Comparison of ENCODE assay signal across 8 mouse cellular contexts in genomic region chr14:31215157-31216002, GRCm38 (mm10). TPM values are rescaled to one million over a fixed set of nuclear protein-coding genes. Genes with fewer than 3 reads are reported as not detected.
DNase-seq lines count a peak whose midpoint lies in the region; ATAC-seq and TF ChIP-seq lines count a peak whose summit lies in the region.

No protein-coding gene starts in this region.

- H3K36me3 ChIP-seq in forebrain, embryonic 12.5 days (replicated peaks) = no peaks in the 10 kb centered on the region
- H3K36me3 ChIP-seq in hindbrain, embryonic 12.5 days = no peaks in the 10 kb centered on the region
- H3K36me3 ChIP-seq in small intestine, adult 2 months (ENCODE audit: control insufficient read depth, insufficient read depth, low read length) = no peaks in the 10 kb centered on the region

- H3K9me3 ChIP-seq in forebrain, embryonic 12.5 days = no peaks in the 10 kb centered on the region
- no peaks in the 10 kb centered on the region for H3K9me3 ChIP-seq in hindbrain, embryonic 12.5 days (replicated peaks)

- H3K4me3 ChIP-seq in forebrain, embryonic 12.5 days (replicated peaks) = no peak overlapping the region
- no peak overlapping the region for H3K4me3 ChIP-seq in hindbrain, embryonic 12.5 days
- no peak overlapping the region for H3K4me3 ChIP-seq in left cerebral cortex, adult 2 months
- no peak overlapping the region for H3K4me3 ChIP-seq in small intestine, adult 2 months (ENCODE audit: low read depth, low read length)

- 0 out of 2 replicates have a peak overlapping the region, but pooled peaks have one; percentile 19 for H3K27ac ChIP-seq in forebrain, embryonic 12.5 days
- no peak overlapping the region for H3K27ac ChIP-seq in hindbrain, embryonic 12.5 days
- no peak overlapping the region for H3K27ac ChIP-seq in left cerebral cortex, adult 2 months
- H3K27ac ChIP-seq in small intestine, adult 2 months (ENCODE audit: insufficient read depth, low read depth, low read length) = no peak overlapping the region

- DNase-seq in adrenal gland, adult 18-20 months (ENCODE audit: low spot score in 2 of 2) = peak; percentile 51 to 61
- DNase-seq in adrenal gland, adult 8-10 months = no peak
- peak; percentile 52 to 53 for DNase-seq in left cerebral cortex, adult 2 months (ENCODE audit: extremely low spot score in 1 of 2, low spot score in 2 of 2)

- H3K4me2 ChIP-seq in forebrain, embryonic 12.5 days = peak overlapping the region; percentile 6; the same call in 1 of the 2 replicates
- H3K4me2 ChIP-seq in hindbrain, embryonic 12.5 days (replicated peaks) = no peak overlapping the region

- H3K9ac ChIP-seq in forebrain, embryonic 12.5 days = no peak overlapping the region
- 0 out of 2 replicates have a peak overlapping the region, but pooled peaks have one; percentile 8 for H3K9ac ChIP-seq in hindbrain, embryonic 12.5 days

- TF ChIP-seq CTCF in left cerebral cortex, adult 2 months (IDR thresholded peaks at IDR 0.05) = peak; percentile 80
- peak; percentile 79; the same call in 1 of the 2 replicates for TF ChIP-seq CTCF in small intestine, adult 2 months (IDR thresholded peaks at IDR 0.05; ENCODE audit: extremely low read depth, insufficient read length, insufficient replicate concordance, low read depth, low read length)

- WGBS in forebrain, embryonic 12.5 days = 33% methylated on average over 15 of the region's 15 CpGs
- WGBS in hindbrain, embryonic 12.5 days = 33% methylated on average over 15 of the region's 15 CpGs
- WGBS in small intestine, adult 2 months = 30% methylated on average over 15 of the region's 15 CpGs

- H3K27me3 ChIP-seq in forebrain, embryonic 12.5 days = peaks cover 13% of the 10 kb centered on the region
- H3K27me3 ChIP-seq in hindbrain, embryonic 12.5 days = peaks cover 7% of the 10 kb centered on the region
- H3K27me3 ChIP-seq in small intestine, adult 2 months (ENCODE audit: control insufficient read depth, insufficient read depth, low read length) = no peaks in the 10 kb centered on the region

- ATAC-seq in cerebellum, adult (ENCODE audit: insufficient number of reproducible peaks, low FRiP score, low TSS enrichment) = peak; percentile 42; the same call in 1 of the 2 replicates
- ATAC-seq in forebrain, embryonic 12.5 days (ENCODE audit: low FRiP score) = peak; percentile 53
- ATAC-seq in hindbrain, embryonic 12.5 days (ENCODE audit: low FRiP score) = peak; percentile 62
- peak; percentile 82 for ATAC-seq in megakaryocyte progenitor cell, adult 5-6 weeks (replicated peaks; ENCODE audit: poor library complexity)

- TF ChIP-seq POLR2A in small intestine, adult 2 months (IDR thresholded peaks at IDR 0.05; ENCODE audit: low read depth, low read length) = no peak

- H3K4me1 ChIP-seq in forebrain, embryonic 12.5 days = peaks cover 15% of the 10 kb centered on the region
- peaks cover 21% of the 10 kb centered on the region for H3K4me1 ChIP-seq in hindbrain, embryonic 12.5 days
- peaks cover 5% of the 10 kb centered on the region for H3K4me1 ChIP-seq in small intestine, adult 2 months (ENCODE audit: control insufficient read depth, insufficient read depth, insufficient read length, low read length)

- intact Hi-C loops in left cerebral cortex, adult 2 months (cut with DNase I) = loop anchor here (1.0 kb wide), 1 partner anchor 19 kb away; no protein-coding TSS in a partner anchor

RNA-seq across cellular contexts. Expression of gene Nisch, which starts 1.4 kb away (rescaled TPM):
- 100 to 1,000 TPM; 257 to 319 TPM for total RNA-seq in adrenal gland, adult 18-20 months (2021)
- 100 to 1,000 TPM; 331 to 526 (median 414) TPM for total RNA-seq in adrenal gland, adult 8-10 months (2022)
- 439 and 446 TPM in 2 replicates for polyA plus RNA-seq in forebrain, embryonic 12.5 days (2016; fragmentation: Nextera tagmentation; extraction: Ambion mirVana)
- 464 and 474 TPM in 2 replicates for polyA plus RNA-seq in hindbrain, embryonic 12.5 days (2016; fragmentation: Nextera tagmentation; extraction: Ambion mirVana)
- total RNA-seq in left cerebral cortex, adult 2 months (2021) = 100 to 1,000 TPM; 387 to 407 TPM
- total RNA-seq in megakaryocyte progenitor cell, adult 5-6 weeks (2015) = 94.2 and 113 TPM in 2 replicates
- 69.7 and 88.2 TPM in 2 replicates for total RNA-seq in megakaryocyte progenitor cell, adult 5-6 weeks (2017)
- polyA plus RNA-seq in small intestine, adult 2 months (2012; rRNA removed) = 120 and 157 TPM in 2 replicates

RNA-seq across cellular contexts. Expression of gene Sema3g, which starts 2.3 kb away (rescaled TPM):
- total RNA-seq in adrenal gland, adult 18-20 months (2021) = 10 to 100 TPM in 1 of 2 experiments, 1 to 10 TPM in 1; 8.5 to 10.6 TPM
- total RNA-seq in adrenal gland, adult 8-10 months (2022) = 10 to 100 TPM in 3 of 4 experiments, 1 to 10 TPM in 1; 8.8 to 12.4 (median 10.8) TPM
- polyA plus RNA-seq in forebrain, embryonic 12.5 days (2016; fragmentation: Nextera tagmentation; extraction: Ambion mirVana) = 0.86 and 0.93 TPM in 2 replicates
- 0.79 and 1.2 TPM in 2 replicates for polyA plus RNA-seq in hindbrain, embryonic 12.5 days (2016; fragmentation: Nextera tagmentation; extraction: Ambion mirVana)
- total RNA-seq in left cerebral cortex, adult 2 months (2021) = 1 to 10 TPM; 5.4 to 6.1 TPM
- total RNA-seq in megakaryocyte progenitor cell, adult 5-6 weeks (2015) = 0.02 TPM in 1 of 2 replicates, not detected in the other
- 0.04 TPM in 1 of 2 replicates, not detected in the other for total RNA-seq in megakaryocyte progenitor cell, adult 5-6 weeks (2017)
- polyA plus RNA-seq in small intestine, adult 2 months (2012; rRNA removed) = 1.5 and 2.1 TPM in 2 replicates

RNA-seq across cellular contexts. Expression of gene Tnnc1, which starts 7.3 kb away (rescaled TPM):
- 1 to 10 TPM in 1 of 2 experiments, under 1 TPM in 1; 0.74 to 1.7 TPM for total RNA-seq in adrenal gland, adult 18-20 months (2021)
- 1 to 10 TPM; 1.1 to 3.3 (median 1.9) TPM for total RNA-seq in adrenal gland, adult 8-10 months (2022)
- polyA plus RNA-seq in forebrain, embryonic 12.5 days (2016; fragmentation: Nextera tagmentation; extraction: Ambion mirVana) = 1.6 and 2.1 TPM in 2 replicates
- 10.5 and 49.9 TPM in 2 replicates for polyA plus RNA-seq in hindbrain, embryonic 12.5 days (2016; fragmentation: Nextera tagmentation; extraction: Ambion mirVana)
- 10 to 100 TPM; 33.8 to 37.7 TPM for total RNA-seq in left cerebral cortex, adult 2 months (2021)
- total RNA-seq in megakaryocyte progenitor cell, adult 5-6 weeks (2015) = 0.94 TPM in 1 of 2 replicates, not detected in the other
- 0.54 and 0.87 TPM in 2 replicates for total RNA-seq in megakaryocyte progenitor cell, adult 5-6 weeks (2017)
- 0.34 TPM in 1 of 2 replicates, not detected in the other for polyA plus RNA-seq in small intestine, adult 2 months (2012; rRNA removed)

RNA-seq across cellular contexts. Expression of gene Phf7, which starts 35.7 kb away (rescaled TPM):
- total RNA-seq in adrenal gland, adult 18-20 months (2021) = 1 to 10 TPM; 5.8 to 6.7 TPM
- 1 to 10 TPM; 7.1 to 8.5 (median 8.2) TPM for total RNA-seq in adrenal gland, adult 8-10 months (2022)
- 14.8 and 15.8 TPM in 2 replicates for polyA plus RNA-seq in forebrain, embryonic 12.5 days (2016; fragmentation: Nextera tagmentation; extraction: Ambion mirVana)
- 12.4 TPM in 2 replicates for polyA plus RNA-seq in hindbrain, embryonic 12.5 days (2016; fragmentation: Nextera tagmentation; extraction: Ambion mirVana)
- 1 to 10 TPM; 3.3 to 4.3 TPM for total RNA-seq in left cerebral cortex, adult 2 months (2021)
- 14.9 and 16.4 TPM in 2 replicates for total RNA-seq in megakaryocyte progenitor cell, adult 5-6 weeks (2015)
- 9.0 and 11.4 TPM in 2 replicates for total RNA-seq in megakaryocyte progenitor cell, adult 5-6 weeks (2017)
- 1.3 and 2.3 TPM in 2 replicates for polyA plus RNA-seq in small intestine, adult 2 months (2012; rRNA removed)

RNA-seq across cellular contexts. Expression of gene Bap1, which starts 35.9 kb away (rescaled TPM):
- total RNA-seq in adrenal gland, adult 18-20 months (2021) = 10 to 100 TPM; 55.9 to 69.2 TPM
- 10 to 100 TPM; 64.5 to 70.6 (median 68.0) TPM for total RNA-seq in adrenal gland, adult 8-10 months (2022)
- 130 and 135 TPM in 2 replicates for polyA plus RNA-seq in forebrain, embryonic 12.5 days (2016; fragmentation: Nextera tagmentation; extraction: Ambion mirVana)
- polyA plus RNA-seq in hindbrain, embryonic 12.5 days (2016; fragmentation: Nextera tagmentation; extraction: Ambion mirVana) = 110 and 112 TPM in 2 replicates
- total RNA-seq in left cerebral cortex, adult 2 months (2021) = 100 to 1,000 TPM; 142 to 146 TPM
- 24.9 and 27.2 TPM in 2 replicates for total RNA-seq in megakaryocyte progenitor cell, adult 5-6 weeks (2015)
- 36.3 and 46.4 TPM in 2 replicates for total RNA-seq in megakaryocyte progenitor cell, adult 5-6 weeks (2017)
- polyA plus RNA-seq in small intestine, adult 2 months (2012; rRNA removed) = 16.7 and 30.0 TPM in 2 replicates

Comparison
In these comparisons a context has a peak if more than half of its experiments do, and no peak if none do; other contexts are left out.
1. RNA of gene Sema3g, which starts 2.3 kb away (total RNA-seq): 8.8 to 12.4 TPM in adrenal gland, adult 8-10 months, 8.5 to 10.6 TPM in adrenal gland, adult 18-20 months and 5.4 to 6.1 TPM in left cerebral cortex, adult 2 months; 0.02 to 0.04 TPM in megakaryocyte progenitor cell, adult 5-6 weeks; every median in the first group is over 4 times any median in the second.
2. RNA of gene Tnnc1, which starts 7.3 kb away (total RNA-seq): 33.8 to 37.7 TPM in left cerebral cortex, adult 2 months; 1.1 to 3.3 TPM in adrenal gland, adult 8-10 months, 0.74 to 1.7 TPM in adrenal gland, adult 18-20 months and 0.54 to 0.94 TPM in megakaryocyte progenitor cell, adult 5-6 weeks; every median in the first group is over 4 times any median in the second.
3. Peak in every context shown above with its lines, with median percentiles within 50 percentile points of each other: ATAC-seq.